Mouse (Mus musculus): Measurements from ENCODE around the gene Stag2.

Gene Stag2

GRCm38 (mm10) chrX:42148788-42149556 is at the start of gene Stag2:
Gene Stag2, plus strand, starts transcription at chrX:42149317.
- in situ Hi-C loops (cut with MboI, MseI) = no loop called here

GRCm38 (mm10) chrX:42107137-42107536 is 42.0 kb upstream of the Stag2 start:
- in situ Hi-C loops (cut with MboI, MseI) = no loop called here

GRCm38 (mm10) chrX:42110585-42110984 is 38.5 kb upstream of the Stag2 start:
- in situ Hi-C loops (cut with MboI, MseI) = no loop called here

- in situ Hi-C loops (cut with MboI, MseI) = no loop called here
Measured at GRCm38 (mm10) chrX:42119442-42120048, 29.6 kb upstream of the Stag2 start.

- in situ Hi-C loops (cut with MboI, MseI) = no loop called here
Measured at GRCm38 (mm10) chrX:42124963-42125697, 24.0 kb upstream of the Stag2 start.

GRCm38 (mm10) chrX:42139882-42140281 is 9.2 kb upstream of the Stag2 start:
- in situ Hi-C loops (cut with MboI, MseI) = no loop called here

GRCm38 (mm10) chrX:42142620-42143019 is 6.5 kb upstream of the Stag2 start:
- in situ Hi-C loops (cut with MboI, MseI) = no loop called here

- in situ Hi-C loops (cut with MboI, MseI) = no loop called here
Measured at GRCm38 (mm10) chrX:42143991-42144390, 5.1 kb upstream of the Stag2 start.

GRCm38 (mm10) chrX:42148016-42148451 is 1.1 kb upstream of the Stag2 start:
- in situ Hi-C loops (cut with MboI, MseI) = no loop called here

GRCm38 (mm10) chrX:42149557-42150345 is 634 bp downstream of the Stag2 start:
- in situ Hi-C loops (cut with MboI, MseI) = no loop called here

- in situ Hi-C loops (cut with MboI, MseI) = no loop called here
Measured at GRCm38 (mm10) chrX:42150346-42151023, 1.4 kb downstream of the Stag2 start.

- in situ Hi-C loops (cut with MboI, MseI) = no loop called here
Measured at GRCm38 (mm10) chrX:42151024-42151754, 2.1 kb downstream of the Stag2 start.

- in situ Hi-C loops (cut with MboI, MseI) = no loop called here
Measured at GRCm38 (mm10) chrX:42151903-42152369, 2.8 kb downstream of the Stag2 start.

- in situ Hi-C loops (cut with MboI, MseI) = no loop called here
Measured at GRCm38 (mm10) chrX:42153056-42153455, 3.9 kb downstream of the Stag2 start.

GRCm38 (mm10) chrX:42165455-42165854 is 16.3 kb downstream of the Stag2 start:
- in situ Hi-C loops (cut with MboI, MseI) = no loop called here

- in situ Hi-C loops (cut with MboI, MseI) = no loop called here
Measured at GRCm38 (mm10) chrX:42170811-42171210, 21.7 kb downstream of the Stag2 start.

GRCm38 (mm10) chrX:42187590-42187989 is 38.5 kb downstream of the Stag2 start:
- in situ Hi-C loops (cut with MboI, MseI) = no loop called here

GRCm38 (mm10) chrX:42188825-42189426 is 39.8 kb downstream of the Stag2 start:
- in situ Hi-C loops (cut with MboI, MseI) = no loop called here

- in situ Hi-C loops (cut with MboI, MseI) = no loop called here
Measured at GRCm38 (mm10) chrX:42194608-42195007, 45.5 kb downstream of the Stag2 start.

GRCm38 (mm10) chrX:42202482-42202881 is 53.4 kb downstream of the Stag2 start:
- in situ Hi-C loops (cut with MboI, MseI) = no loop called here
